Mouse (Mus musculus): Measurements from ENCODE around the gene Sesn3. TPM values are rescaled to one million over a fixed set of nuclear protein-coding genes. Genes with fewer than 3 reads are reported as not detected.
"Not testable (repeated sequence)": the region's sequence is repeated elsewhere in the genome, so short reads cannot be mapped to it uniquely, and the experiment has no call there.

The Sesn3 gene
- polyA plus RNA-seq, 1 experiment from 2014 or later: 16.1 TPM

DNA sequence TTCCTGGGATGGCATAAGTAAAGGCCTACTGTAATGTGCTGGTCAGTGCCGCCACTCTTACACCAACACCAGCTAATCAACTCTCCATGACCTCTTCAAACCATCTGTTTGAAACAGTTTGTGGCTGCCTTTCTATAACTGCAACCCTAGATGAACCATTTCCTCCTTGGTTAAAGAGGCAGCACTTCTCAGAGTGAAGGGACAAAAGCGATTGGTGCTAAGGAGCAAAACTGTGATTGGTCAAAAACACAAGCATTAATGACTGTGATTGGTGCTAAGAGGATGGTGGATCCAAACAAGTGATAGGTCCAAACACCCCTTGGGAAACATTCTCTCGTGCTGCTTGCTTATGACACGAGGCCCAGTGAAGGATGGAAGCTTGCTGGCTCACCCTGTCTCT, 61.0 kb downstream of the Sesn3 start:
- Histone ChIP-seq H3K4me3 (ENCODE audit: low read depth, low read length) (no peak overlapping the region), H3K4me1 (ENCODE audit: control insufficient read depth, insufficient read depth, low read length) (no peaks in the 10 kb centered on the region), H3K9ac (ENCODE audit: low read depth, low read length) (no peak overlapping the region), H3K27me3 (ENCODE audit: control insufficient read depth, insufficient read depth, low read depth, low read length) (no peaks in the 10 kb centered on the region), H3K4me2 (ENCODE audit: low read length) (no peak overlapping the region), H3K36me3 (ENCODE audit: control insufficient read depth, insufficient read depth, low read length) (no peaks in the 10 kb centered on the region; the same call in 1 of the 2 replicates), H3K9me3 (replicated peaks; ENCODE audit: control insufficient read depth, low read length, poor library complexity, severe bottlenecking) (no peaks in the 10 kb centered on the region), H3K27ac (ENCODE audit: low read length) (no peak overlapping the region)
- 82% methylated on average over 4 of the region's 4 CpGs for WGBS
- ATAC-seq: no peak

DNA sequence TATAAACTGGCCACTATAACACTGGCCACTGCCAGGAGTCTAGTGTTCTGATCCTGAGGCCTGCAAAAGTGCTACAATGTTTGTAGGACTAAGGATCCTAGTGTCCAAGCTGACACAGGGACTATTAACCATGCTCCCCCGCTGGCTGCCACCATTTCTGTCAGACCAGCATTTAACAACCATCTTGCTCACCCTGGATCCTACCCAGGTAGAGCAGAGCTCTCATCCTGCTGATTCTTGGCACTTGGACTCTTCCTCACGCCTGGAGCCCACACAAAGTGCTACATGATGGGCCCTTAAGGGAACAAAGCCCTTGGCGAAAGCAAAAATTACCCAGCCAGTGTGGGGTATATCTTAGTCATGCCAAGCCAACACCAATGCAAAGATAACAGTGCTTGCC, 62.0 kb downstream of the Sesn3 start:
- WGBS: 89% methylated on average over 3 of the region's 3 CpGs
- H3K4me1 ChIP-seq (ENCODE audit: control insufficient read depth, insufficient read depth, low read length): no peaks in the 10 kb centered on the region
- no peaks in the 10 kb centered on the region; the same call in 1 of the 2 replicates for H3K36me3 ChIP-seq (ENCODE audit: control insufficient read depth, insufficient read depth, low read length)
- ATAC-seq: no peak
- no peak overlapping the region for H3K4me2 ChIP-seq (ENCODE audit: low read length)
- H3K9ac ChIP-seq (ENCODE audit: low read depth, low read length): no peak overlapping the region
- no peaks in the 10 kb centered on the region for H3K27me3 ChIP-seq (ENCODE audit: control insufficient read depth, insufficient read depth, low read depth, low read length)
- H3K4me3 ChIP-seq (ENCODE audit: low read depth, low read length): no peak overlapping the region
- H3K27ac ChIP-seq (ENCODE audit: low read length): no peak overlapping the region
- no peaks in the 10 kb centered on the region for H3K9me3 ChIP-seq (replicated peaks; ENCODE audit: control insufficient read depth, low read length, poor library complexity, severe bottlenecking)

DNA sequence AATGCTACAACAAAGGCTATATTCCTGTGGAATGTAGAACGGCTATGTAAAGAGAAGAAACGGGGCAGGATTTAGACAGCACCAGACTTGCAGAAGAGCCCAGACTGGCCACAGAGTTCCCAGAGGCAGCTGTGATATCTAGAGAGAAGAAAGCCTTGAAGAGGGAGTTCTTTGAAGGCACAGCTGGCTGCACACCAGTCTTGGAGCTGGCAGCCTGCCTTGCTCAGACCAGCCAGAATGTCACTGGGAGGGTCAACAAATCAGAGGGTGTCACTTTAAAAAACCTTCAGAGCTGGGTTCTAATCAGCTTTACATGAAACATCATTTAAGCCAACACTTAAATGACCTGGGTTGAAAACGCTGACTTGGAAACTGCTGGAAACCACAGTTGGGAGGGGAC, 63.8 kb downstream of the Sesn3 start:
- no peaks in the 10 kb centered on the region for H3K4me1 ChIP-seq (ENCODE audit: control insufficient read depth, insufficient read depth, low read length)
- H3K27me3 ChIP-seq (ENCODE audit: control insufficient read depth, insufficient read depth, low read depth, low read length): no peaks in the 10 kb centered on the region
- H3K36me3 ChIP-seq (ENCODE audit: control insufficient read depth, insufficient read depth, low read length): no peaks in the 10 kb centered on the region; the same call in 1 of the 2 replicates
- H3K27ac ChIP-seq (ENCODE audit: low read length): no peak overlapping the region
- no peak for ATAC-seq
- no peak overlapping the region for H3K9ac ChIP-seq (ENCODE audit: low read depth, low read length)
- H3K4me3 ChIP-seq (ENCODE audit: low read depth, low read length): no peak overlapping the region
- no peaks in the 10 kb centered on the region for H3K9me3 ChIP-seq (replicated peaks; ENCODE audit: control insufficient read depth, low read length, poor library complexity, severe bottlenecking)
- WGBS: 66% methylated on average over 3 of the region's 3 CpGs
- no peak overlapping the region for H3K4me2 ChIP-seq (ENCODE audit: low read length)

DNA sequence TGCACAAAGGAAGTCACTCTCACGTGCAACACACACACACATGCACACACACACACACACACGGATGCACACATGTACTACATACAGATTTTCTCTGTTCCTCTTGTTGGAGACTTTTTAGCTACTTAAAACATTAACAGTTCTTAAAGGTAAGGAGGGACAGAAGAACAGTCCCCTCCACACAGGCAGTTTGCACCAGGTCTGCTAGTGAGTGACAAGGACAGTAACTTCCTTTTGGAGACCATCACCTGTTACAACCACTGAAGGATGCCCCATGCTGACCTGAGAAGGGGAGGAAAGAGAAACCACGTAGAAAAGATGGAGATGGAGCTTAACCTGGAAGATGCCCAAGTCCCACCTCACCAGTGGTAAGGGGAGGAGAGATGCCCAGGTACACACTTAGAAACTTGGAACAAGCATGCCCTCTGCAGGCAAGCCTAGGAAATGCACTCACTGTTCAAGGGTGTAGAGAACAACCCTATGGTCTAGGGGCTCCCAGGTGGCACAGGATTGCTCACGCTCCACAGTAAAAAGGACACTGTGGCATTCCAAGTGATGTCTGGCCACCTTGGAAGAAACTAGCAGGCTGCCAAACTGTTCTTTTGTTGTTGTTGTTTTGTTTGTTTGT, 67.3 kb downstream of the Sesn3 start:
- 53% methylated on average over 4 of the region's 4 CpGs for WGBS
- Histone ChIP-seq H3K36me3 (ENCODE audit: control insufficient read depth, insufficient read depth, low read length) (no peaks in the 10 kb centered on the region), H3K4me1 (ENCODE audit: control insufficient read depth, insufficient read depth, low read length) (no peaks in the 10 kb centered on the region), H3K4me3 (ENCODE audit: low read depth, low read length) (no peak overlapping the region), H3K27ac (ENCODE audit: low read length) (no peak overlapping the region), H3K4me2 (ENCODE audit: low read length) (no peak overlapping the region), H3K9ac (ENCODE audit: low read depth, low read length) (no peak overlapping the region), H3K9me3 (replicated peaks; ENCODE audit: control insufficient read depth, low read length, poor library complexity, severe bottlenecking) (no peaks in the 10 kb centered on the region), H3K27me3 (ENCODE audit: control insufficient read depth, insufficient read depth, low read depth, low read length) (no peaks in the 10 kb centered on the region)
- ATAC-seq: peak; percentile 91

DNA sequence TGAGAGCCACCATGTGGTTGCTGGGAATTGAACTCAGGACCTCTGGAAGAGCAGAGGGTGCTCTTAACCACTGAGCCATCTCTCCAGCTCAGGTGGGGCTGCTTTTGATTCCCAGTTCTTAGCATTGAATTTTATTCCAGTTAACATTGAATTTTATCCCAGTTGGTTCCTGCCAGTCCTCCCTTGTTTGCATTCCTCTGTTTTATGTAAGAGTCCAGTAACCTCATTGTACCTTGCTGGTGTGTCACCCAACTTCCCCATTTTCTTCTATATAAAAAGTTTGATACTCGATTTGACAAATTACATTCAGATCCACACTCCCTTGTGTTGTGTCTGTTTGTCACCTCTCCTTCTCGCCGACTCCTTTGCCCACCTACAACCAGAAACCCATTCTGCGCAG, 71.0 kb downstream of the Sesn3 start:
- H3K36me3 ChIP-seq (ENCODE audit: control insufficient read depth, insufficient read depth, low read length); H3K9me3 ChIP-seq (replicated peaks; ENCODE audit: control insufficient read depth, low read length, poor library complexity, severe bottlenecking); H3K4me3 ChIP-seq (ENCODE audit: low read depth, low read length); H3K27me3 ChIP-seq (ENCODE audit: control insufficient read depth, insufficient read depth, low read depth, low read length); H3K9ac ChIP-seq (ENCODE audit: low read depth, low read length); H3K4me2 ChIP-seq (ENCODE audit: low read length); ATAC-seq; H3K4me1 ChIP-seq (ENCODE audit: control insufficient read depth, insufficient read depth, low read length); H3K27ac ChIP-seq (ENCODE audit: low read length): not testable (repeated sequence)
- WGBS: 87% methylated on average over 4 of the region's 4 CpGs

DNA sequence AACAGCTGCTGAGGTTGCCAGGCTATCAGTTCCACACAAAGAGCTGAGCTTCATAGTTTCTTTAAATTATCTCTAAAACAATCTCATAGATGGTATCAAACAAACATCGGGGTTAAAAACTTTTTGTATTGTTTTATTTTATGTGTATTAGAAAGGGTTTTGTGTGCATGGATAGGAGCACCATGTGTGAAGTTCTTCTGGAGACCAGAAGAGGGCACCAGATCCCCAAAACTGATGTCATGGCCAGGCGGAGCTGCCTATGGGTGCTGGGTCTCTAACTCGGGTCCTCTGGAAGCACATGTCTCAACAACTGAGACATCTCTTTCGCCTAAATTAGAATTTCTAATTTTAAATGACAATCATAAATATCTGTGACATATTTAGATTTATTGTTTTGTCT, 73.5 kb downstream of the Sesn3 start:
- Histone ChIP-seq H3K4me1 (ENCODE audit: control insufficient read depth, insufficient read depth, low read length) (no peaks in the 10 kb centered on the region), H3K4me3 (ENCODE audit: low read depth, low read length) (no peak overlapping the region), H3K36me3 (ENCODE audit: control insufficient read depth, insufficient read depth, low read length) (no peaks in the 10 kb centered on the region), H3K4me2 (ENCODE audit: low read length) (no peak overlapping the region), H3K27me3 (ENCODE audit: control insufficient read depth, insufficient read depth, low read depth, low read length) (no peaks in the 10 kb centered on the region), H3K9me3 (replicated peaks; ENCODE audit: control insufficient read depth, low read length, poor library complexity, severe bottlenecking) (no peaks in the 10 kb centered on the region), H3K9ac (ENCODE audit: low read depth, low read length) (no peak overlapping the region), H3K27ac (ENCODE audit: low read length) (no peak overlapping the region)
- 53% methylated on average over 4 of the region's 4 CpGs for WGBS
- ATAC-seq: no peak

DNA sequence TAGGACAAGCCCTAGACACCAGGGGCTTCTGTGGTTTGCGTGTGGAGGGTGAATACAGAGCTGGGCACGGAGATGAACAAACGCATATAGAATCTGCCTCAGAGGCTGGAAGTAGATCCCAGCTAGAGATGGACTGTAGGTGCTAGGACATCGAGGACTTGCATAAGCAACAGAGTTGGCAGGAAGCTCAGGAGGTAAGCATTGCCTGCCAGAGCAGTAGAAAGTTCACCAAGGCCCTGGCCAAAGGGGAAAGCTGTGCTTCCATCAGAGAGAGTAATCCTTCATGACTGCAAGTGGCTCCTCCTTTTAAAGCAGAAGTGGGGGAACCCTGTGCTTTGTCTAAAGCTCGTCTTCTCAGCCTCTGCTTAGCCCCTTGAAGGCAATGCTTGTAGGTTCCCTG, 74.5 kb downstream of the Sesn3 start:
- H3K4me1 ChIP-seq (ENCODE audit: control insufficient read depth, insufficient read depth, low read length): no peaks in the 10 kb centered on the region
- no peak overlapping the region for H3K27ac ChIP-seq (ENCODE audit: low read length)
- H3K27me3 ChIP-seq (ENCODE audit: control insufficient read depth, insufficient read depth, low read depth, low read length): no peaks in the 10 kb centered on the region
- 86% methylated on average over 5 of the region's 5 CpGs for WGBS
- no peak overlapping the region for H3K9ac ChIP-seq (ENCODE audit: low read depth, low read length)
- no peak overlapping the region for H3K4me3 ChIP-seq (ENCODE audit: low read depth, low read length)
- H3K4me2 ChIP-seq (ENCODE audit: low read length): no peak overlapping the region
- ATAC-seq: no peak
- no peaks in the 10 kb centered on the region for H3K36me3 ChIP-seq (ENCODE audit: control insufficient read depth, insufficient read depth, low read length)
- H3K9me3 ChIP-seq (replicated peaks; ENCODE audit: control insufficient read depth, low read length, poor library complexity, severe bottlenecking): no peaks in the 10 kb centered on the region

DNA sequence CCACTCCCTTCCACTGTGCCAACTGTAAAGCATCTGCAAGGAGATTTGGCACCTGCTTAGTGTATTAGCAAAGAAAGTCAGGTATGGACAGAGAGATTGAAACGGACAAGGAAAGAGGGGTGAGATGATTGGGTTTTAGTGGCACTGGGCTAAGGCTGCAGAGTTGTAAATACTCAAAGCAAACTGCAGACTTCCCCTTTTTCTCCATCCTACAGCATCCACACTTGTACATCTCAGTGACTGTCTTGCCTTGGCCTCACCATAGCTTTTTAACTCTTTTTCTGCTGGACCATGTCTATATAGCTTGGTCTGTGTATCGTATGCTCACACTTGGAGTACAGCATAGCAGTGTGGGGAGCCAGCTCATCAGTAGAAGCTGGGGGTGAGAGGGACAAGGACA, 75.9 kb downstream of the Sesn3 start:
- no peak for ATAC-seq
- WGBS: 89% methylated on average over 2 of the region's 2 CpGs
- no peak overlapping the region for H3K27ac ChIP-seq (ENCODE audit: low read length)
- H3K9me3 ChIP-seq (replicated peaks; ENCODE audit: control insufficient read depth, low read length, poor library complexity, severe bottlenecking): no peaks in the 10 kb centered on the region
- no peaks in the 10 kb centered on the region for H3K4me1 ChIP-seq (ENCODE audit: control insufficient read depth, insufficient read depth, low read length)
- H3K4me3 ChIP-seq (ENCODE audit: low read depth, low read length): no peak overlapping the region
- H3K36me3 ChIP-seq (ENCODE audit: control insufficient read depth, insufficient read depth, low read length): no peaks in the 10 kb centered on the region
- no peak overlapping the region for H3K9ac ChIP-seq (ENCODE audit: low read depth, low read length)
- H3K4me2 ChIP-seq (ENCODE audit: low read length): no peak overlapping the region
- H3K27me3 ChIP-seq (ENCODE audit: control insufficient read depth, insufficient read depth, low read depth, low read length): no peaks in the 10 kb centered on the region

DNA sequence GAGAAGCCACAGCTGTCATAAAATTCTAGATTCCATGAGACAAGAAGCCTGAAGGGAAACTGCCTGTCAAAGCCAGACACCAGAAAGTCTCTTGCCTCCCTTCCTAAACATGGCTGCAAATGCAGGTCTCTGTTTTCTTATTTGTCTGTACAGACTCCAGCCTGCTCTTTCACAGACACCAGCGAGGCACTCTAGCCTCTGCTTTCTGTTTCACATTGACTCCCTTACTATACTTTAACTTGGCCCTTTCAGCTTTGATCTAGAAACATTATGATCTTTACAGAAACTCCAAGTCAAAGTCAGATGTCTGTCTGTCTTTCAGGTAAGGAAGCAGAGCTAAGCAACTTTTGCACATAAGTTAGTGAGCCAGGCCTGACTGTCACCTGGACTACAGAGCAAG, 77.5 kb downstream of the Sesn3 start:
- Histone ChIP-seq H3K27me3 (ENCODE audit: control insufficient read depth, insufficient read depth, low read depth, low read length) (no peaks in the 10 kb centered on the region), H3K36me3 (ENCODE audit: control insufficient read depth, insufficient read depth, low read length) (peaks cover 5% of the 10 kb centered on the region), H3K9ac (ENCODE audit: low read depth, low read length) (no peak overlapping the region), H3K27ac (ENCODE audit: low read length) (no peak overlapping the region), H3K4me1 (ENCODE audit: control insufficient read depth, insufficient read depth, low read length) (no peaks in the 10 kb centered on the region), H3K4me3 (ENCODE audit: low read depth, low read length) (no peak overlapping the region), H3K4me2 (ENCODE audit: low read length) (no peak overlapping the region), H3K9me3 (replicated peaks; ENCODE audit: control insufficient read depth, low read length, poor library complexity, severe bottlenecking) (no peaks in the 10 kb centered on the region)
- WGBS: 75% methylated on average over 1 of the region's 1 CpGs
- ATAC-seq: no peak

All from midbrain, embryonic 16.5 days (tissue).